Mouse (Mus musculus): ENCODE data around the gene Exoc6b.

The Exoc6b gene

GRCm38 (mm10) chr6:84726876-84727275 is 342.4 kb downstream of the Exoc6b start:
- no peak for DNase-seq (ENCODE audit: inconsistent ontology term)

DNA sequence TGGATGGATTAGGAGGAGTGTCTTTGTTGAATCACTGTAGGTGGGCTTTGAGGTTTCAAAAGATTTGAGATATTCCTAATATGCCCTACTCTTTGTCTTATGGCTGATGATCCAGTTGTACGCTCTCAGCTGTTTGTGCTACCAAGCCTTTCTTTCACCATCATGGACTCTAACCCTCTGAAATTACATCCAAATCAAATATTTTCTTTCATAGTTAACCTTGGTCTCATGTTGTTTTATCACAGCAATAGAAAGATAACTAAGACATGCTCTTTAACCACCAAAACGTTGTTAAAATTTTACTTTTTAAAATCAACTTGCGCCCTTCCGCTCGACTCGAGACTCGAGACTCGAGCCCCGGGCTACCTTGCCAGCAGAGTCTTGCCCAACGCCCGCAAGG is 356.1 kb downstream of the Exoc6b start:
- no peak for DNase-seq (ENCODE audit: inconsistent ontology term)

DNA sequence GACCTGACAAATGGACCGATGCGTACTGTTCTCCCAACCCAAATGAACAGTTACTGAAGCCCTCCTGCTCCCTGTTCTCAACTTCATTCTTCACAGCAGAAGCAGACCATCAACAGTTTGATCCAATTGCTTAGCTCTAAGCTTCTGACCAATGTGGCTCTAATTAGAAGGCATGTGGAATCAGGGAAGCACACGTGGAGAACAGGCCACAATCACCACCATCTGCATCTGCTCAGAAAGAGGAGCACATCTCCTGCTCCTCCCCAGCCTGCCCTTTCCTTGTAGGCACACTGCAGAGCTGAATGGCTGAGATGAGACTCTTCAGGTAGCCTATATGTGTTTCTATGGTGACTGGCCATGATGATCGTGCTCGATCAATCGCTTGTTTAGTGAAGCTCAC is 358.5 kb downstream of the Exoc6b start:
- DNase-seq (ENCODE audit: inconsistent ontology term) = no peak

DNA sequence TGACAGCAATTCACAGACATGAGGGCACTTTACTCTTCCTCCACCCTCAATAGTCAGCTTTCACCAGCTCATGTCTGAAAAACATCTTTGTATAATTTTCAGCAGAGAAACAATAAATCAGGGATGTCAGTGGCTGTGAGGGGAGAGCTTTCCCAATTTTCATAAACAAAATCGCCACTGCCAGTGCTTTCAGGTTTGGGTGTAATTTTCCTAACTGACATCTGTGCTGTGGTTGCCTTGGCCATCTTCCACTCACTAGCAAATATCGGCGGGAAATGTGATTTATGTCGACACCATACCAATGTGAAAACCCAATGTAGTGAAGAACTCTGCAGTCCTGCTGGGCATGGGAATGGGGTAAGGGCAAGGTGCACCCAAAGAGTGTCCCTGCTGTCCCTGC is 360.7 kb downstream of the Exoc6b start:
- DNase-seq (ENCODE audit: inconsistent ontology term) = no peak

DNA sequence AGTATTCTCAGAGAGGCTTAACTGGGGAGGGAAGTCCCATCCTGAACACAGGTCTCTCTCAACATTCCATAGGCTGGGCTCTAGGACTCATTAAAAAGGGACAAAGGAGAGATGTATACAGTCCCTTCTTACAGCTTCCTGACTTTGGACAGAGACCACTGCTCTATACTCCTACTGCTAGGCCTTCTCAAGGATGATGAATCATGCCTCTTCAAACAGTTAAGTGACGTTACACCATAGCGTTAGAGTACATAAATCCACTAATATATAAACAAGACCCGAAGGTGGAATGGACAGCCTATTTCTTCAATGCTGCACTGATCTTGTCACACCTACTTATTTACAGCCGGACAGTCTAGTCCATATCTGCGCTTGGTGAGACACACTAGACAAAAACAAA is 369.7 kb downstream of the Exoc6b start:
- DNase-seq (ENCODE audit: inconsistent ontology term) = no peak

- DNase-seq (ENCODE audit: inconsistent ontology term) = peak; percentile 62
These were observed 371.0 kb downstream of the Exoc6b start for GRCm38 (mm10) chr6:84698288-84698673.

- DNase-seq (ENCODE audit: inconsistent ontology term) = peak; percentile 22
These were observed 371.6 kb downstream of the Exoc6b start for GRCm38 (mm10) chr6:84697474-84698287.

- DNase-seq (ENCODE audit: inconsistent ontology term) = no peak
These were observed 375.5 kb downstream of the Exoc6b start for GRCm38 (mm10) chr6:84693844-84694243.

GRCm38 (mm10) chr6:84693204-84693603 is 376.1 kb downstream of the Exoc6b start:
- no peak for DNase-seq (ENCODE audit: inconsistent ontology term)

- DNase-seq (ENCODE audit: inconsistent ontology term) = no peak
These were observed 377.4 kb downstream of the Exoc6b start for GRCm38 (mm10) chr6:84691907-84692306.

GRCm38 (mm10) chr6:84677770-84678169 is 391.5 kb downstream of the Exoc6b start:
- no peak for DNase-seq (ENCODE audit: inconsistent ontology term)

- DNase-seq (ENCODE audit: inconsistent ontology term) = no peak
These were observed 394.4 kb downstream of the Exoc6b start for GRCm38 (mm10) chr6:84674936-84675335.

- no peak for DNase-seq (ENCODE audit: inconsistent ontology term)
These were observed 395.2 kb downstream of the Exoc6b start for GRCm38 (mm10) chr6:84674136-84674535.

DNA sequence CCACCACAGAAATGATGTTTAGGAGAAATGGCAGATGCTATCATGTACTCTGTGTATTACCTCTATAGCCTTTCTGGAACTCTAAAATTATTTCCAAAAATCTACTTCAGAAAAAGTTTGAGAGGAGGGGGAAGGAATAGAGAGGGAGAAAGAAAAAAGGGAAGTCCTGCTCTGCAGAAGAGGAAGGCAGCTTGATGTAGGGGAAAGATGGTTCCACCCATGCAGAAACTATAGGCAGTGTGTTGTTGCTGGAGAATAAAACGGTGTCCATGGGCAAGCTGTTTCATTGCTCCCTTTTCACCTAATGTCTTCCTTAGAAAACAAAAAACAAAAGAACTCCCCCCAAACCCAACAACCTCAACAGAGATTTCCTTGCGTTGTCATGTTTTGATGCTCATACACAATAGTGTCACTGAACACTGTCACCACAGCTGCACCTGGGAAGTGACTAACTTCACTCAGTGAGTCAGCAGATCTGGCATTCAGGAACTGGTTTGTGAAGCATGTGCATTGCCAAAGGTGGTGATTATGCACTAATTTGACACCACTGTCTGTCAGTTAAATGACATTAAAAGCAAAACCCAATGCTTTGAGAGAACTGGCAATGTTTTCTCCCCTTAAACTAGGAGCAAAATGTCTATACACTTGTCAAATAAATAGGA is 407.7 kb downstream of the Exoc6b start:
- DNase-seq (ENCODE audit: inconsistent ontology term) = peak; percentile 66

- no peak for DNase-seq (ENCODE audit: inconsistent ontology term)
These were observed 408.3 kb downstream of the Exoc6b start for GRCm38 (mm10) chr6:84660982-84661381.

DNA sequence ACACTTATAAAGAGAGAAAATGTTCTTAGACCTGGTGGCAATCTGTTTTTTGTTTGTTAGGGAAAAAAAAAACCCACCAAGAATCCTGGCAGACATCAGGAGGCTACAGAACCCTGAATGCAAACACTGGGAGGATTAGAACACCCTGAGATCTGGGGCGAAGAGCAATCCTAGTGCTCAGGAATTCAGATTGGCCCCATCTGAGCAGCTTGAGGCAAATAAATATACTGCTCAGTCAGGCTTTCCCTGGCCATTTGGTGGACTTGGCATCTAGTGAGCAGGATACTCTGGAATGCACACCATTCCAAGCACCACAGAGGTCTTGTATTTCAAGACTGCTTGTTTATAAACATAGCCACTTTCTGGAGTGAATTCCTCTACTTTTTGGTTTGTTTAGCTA is 412.2 kb downstream of the Exoc6b start:
- DNase-seq (ENCODE audit: inconsistent ontology term) = peak; percentile 58

GRCm38 (mm10) chr6:84656680-84657079 is 412.6 kb downstream of the Exoc6b start:
- peak; percentile 43 for DNase-seq (ENCODE audit: inconsistent ontology term)

DNA sequence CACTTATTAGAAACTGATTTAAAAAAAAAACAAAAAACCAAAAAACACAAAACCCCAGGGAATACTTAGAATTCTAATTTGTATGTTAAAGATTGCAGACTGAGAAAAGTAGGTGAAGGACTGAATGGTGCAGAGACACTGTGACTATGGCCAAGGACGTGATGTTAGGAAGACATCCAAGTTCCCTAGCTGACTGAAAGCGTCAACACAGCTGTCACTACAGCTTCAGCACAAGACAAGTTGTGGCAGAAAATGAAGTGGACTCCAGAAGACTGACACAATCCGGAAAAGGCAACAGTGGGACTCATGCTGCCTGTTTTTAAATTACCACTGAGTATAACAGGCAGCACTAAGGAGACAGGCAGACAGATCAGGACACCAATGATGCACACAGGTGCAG is 417.4 kb downstream of the Exoc6b start:
- DNase-seq (ENCODE audit: inconsistent ontology term) = no peak

- DNase-seq (ENCODE audit: inconsistent ontology term) = peak; percentile 71
These were observed 422.1 kb downstream of the Exoc6b start for GRCm38 (mm10) chr6:84647197-84647596.

- no peak for DNase-seq (ENCODE audit: inconsistent ontology term)
These were observed 422.6 kb downstream of the Exoc6b start for GRCm38 (mm10) chr6:84646696-84647095.

DNA sequence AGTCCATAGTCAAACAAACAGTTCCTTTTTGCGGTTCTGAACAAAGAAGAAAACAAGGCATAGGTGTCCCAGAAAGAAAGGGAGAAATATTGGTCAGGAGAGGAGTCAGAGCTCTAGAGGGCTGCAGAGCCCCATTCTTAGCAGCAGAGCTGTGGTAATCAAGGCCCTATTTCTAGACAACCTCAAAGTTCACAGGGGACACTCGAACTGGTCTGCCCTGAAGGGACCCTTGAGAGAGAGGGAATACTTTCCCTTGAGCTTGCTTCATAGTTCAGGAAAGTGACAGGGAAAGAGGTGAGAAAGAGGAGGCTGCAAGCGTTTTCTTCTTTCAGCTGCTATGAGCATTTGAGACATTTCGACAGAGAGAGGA is 428.3 kb downstream of the Exoc6b start:
- DNase-seq (ENCODE audit: inconsistent ontology term) = no peak

DNA sequence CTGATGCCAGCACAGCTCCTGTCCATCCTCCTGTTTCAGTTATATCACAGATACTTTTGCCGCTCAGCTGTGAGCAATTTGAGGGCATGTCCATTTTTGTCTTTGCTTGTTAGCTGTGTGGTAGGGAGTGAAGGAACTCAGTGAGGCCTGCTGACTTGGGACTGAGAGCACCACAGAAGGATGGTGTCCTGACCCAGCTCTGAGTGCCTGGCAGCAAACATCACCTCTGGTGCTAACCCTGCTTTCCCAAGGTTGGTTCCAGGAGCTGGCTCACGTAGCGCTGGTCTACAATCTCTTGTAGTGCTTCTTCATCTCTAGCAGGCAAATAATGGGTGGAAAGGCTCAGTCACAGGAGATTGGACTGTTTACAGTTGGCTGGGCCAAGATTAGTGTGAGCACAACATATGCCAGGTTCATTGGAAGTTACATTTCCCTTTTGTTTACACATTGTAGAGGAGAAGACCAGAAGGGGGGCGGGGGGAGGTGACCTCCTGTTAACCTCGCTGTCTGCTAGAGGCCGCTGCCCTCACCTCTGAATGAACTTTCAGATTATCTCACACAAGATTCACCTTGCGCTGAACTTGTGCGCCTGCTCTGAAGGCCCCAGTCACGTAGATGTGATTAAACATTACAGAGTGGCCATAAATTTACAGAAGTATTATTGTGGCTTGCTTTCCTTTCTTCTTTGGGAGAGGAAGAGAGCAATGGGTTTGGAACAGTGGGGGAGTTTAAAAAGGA is 428.8 kb downstream of the Exoc6b start:
- DNase-seq (ENCODE audit: inconsistent ontology term) = peak; percentile 56

DNA sequence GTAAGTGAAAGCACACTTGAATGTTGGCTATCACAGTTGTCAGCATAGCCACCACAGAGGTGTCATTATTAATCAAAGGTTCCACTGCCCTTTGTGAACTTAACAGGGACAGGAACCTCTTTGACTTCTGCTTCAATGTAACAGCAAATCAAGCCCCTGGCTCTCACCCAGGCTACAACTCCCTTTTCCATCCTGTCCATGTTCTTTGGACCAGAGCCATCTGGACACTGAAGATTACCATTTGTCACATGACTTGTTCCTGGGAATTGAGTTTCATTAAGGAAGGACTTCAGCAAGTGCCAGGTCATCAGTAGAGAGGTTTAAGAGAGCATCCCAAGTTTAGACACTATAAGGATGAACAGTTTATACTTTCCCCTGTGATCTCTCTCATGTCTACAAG is 431.1 kb downstream of the Exoc6b start:
- DNase-seq (ENCODE audit: inconsistent ontology term) = no peak

Measured in Muller cell, postnatal 12 days (primary cell).